Mouse (Mus musculus): ENCODE data around the gene Foxred2. TPM values are rescaled to one million over a fixed set of nuclear protein-coding genes. Genes with fewer than 3 reads are reported as not detected.

Foxred2 gene
- under 1 TPM; 0.44 to 0.57 TPM for total RNA-seq (2021)

- intact Hi-C loops (cut with DNase I): no loop called here
- peak; percentile 66 to 67 for DNase-seq
These were observed at the start of gene Foxred2 for GRCm38 (mm10) chr15:77956404-77956901. TSS of gene Foxred2 (minus strand) at chr15:77956722.

- DNase-seq: peak in 1 of 2 experiments; percentile 3
- intact Hi-C loops (cut with DNase I): no loop called here
These were observed 47.4 kb upstream of the Foxred2 start for GRCm38 (mm10) chr15:78003929-78004328.

GRCm38 (mm10) chr15:78001400-78001799 lies 44.9 kb upstream of the Foxred2 start:
- no peak for DNase-seq
- intact Hi-C loops (cut with DNase I): no loop called here

- no peak for DNase-seq
- intact Hi-C loops (cut with DNase I): no loop called here
These were observed 32.0 kb upstream of the Foxred2 start for GRCm38 (mm10) chr15:77988541-77988940.

- intact Hi-C loops (cut with DNase I): no loop called here
- no peak for DNase-seq
These were observed 26.9 kb upstream of the Foxred2 start for GRCm38 (mm10) chr15:77983391-77983790.

GRCm38 (mm10) chr15:77982195-77982939 lies 25.8 kb upstream of the Foxred2 start:
- intact Hi-C loops (cut with DNase I): no loop called here

GRCm38 (mm10) chr15:77981181-77981680 lies 24.7 kb upstream of the Foxred2 start:
- intact Hi-C loops (cut with DNase I): no loop called here
- no peak for DNase-seq

More at GRCm38 (mm10) chr15:77982195-77982939, 25.8 kb upstream of the Foxred2 start:
- DNase-seq: peak in 1 of 2 experiments; percentile 22

- DNase-seq: no peak
- intact Hi-C loops (cut with DNase I): no loop called here
These were observed 22.9 kb upstream of the Foxred2 start for GRCm38 (mm10) chr15:77979427-77979865.

GRCm38 (mm10) chr15:77977663-77978062 lies 21.1 kb upstream of the Foxred2 start:
- intact Hi-C loops (cut with DNase I): no loop called here
- no peak for DNase-seq

GRCm38 (mm10) chr15:77974165-77974841 lies 17.8 kb upstream of the Foxred2 start:
- intact Hi-C loops (cut with DNase I): no loop called here
- no peak for DNase-seq

- intact Hi-C loops (cut with DNase I): loop anchor here (2.0 kb wide), 1 partner anchor 36 kb away; no protein-coding TSS in a partner anchor
- peak; percentile 97 to 98 for DNase-seq
These were observed 14.2 kb upstream of the Foxred2 start, which contains the start of gene Eif3d for GRCm38 (mm10) chr15:77970470-77971292. TSS of gene Eif3d (minus strand) at chr15:77970813.

- intact Hi-C loops (cut with DNase I): loop anchor here (2.0 kb wide), 1 partner anchor 35 kb away; no protein-coding TSS in a partner anchor
- DNase-seq: no peak
These were observed 13.5 kb upstream of the Foxred2 start for GRCm38 (mm10) chr15:77969940-77970469.

GRCm38 (mm10) chr15:77965117-77965528 lies 8.6 kb upstream of the Foxred2 start:
- intact Hi-C loops (cut with DNase I): no loop called here
- no peak for DNase-seq

GRCm38 (mm10) chr15:77962447-77962846 lies 5.9 kb upstream of the Foxred2 start:
- no peak for DNase-seq
- intact Hi-C loops (cut with DNase I): no loop called here

GRCm38 (mm10) chr15:77960693-77961092 lies 4.2 kb upstream of the Foxred2 start:
- DNase-seq: no peak
- intact Hi-C loops (cut with DNase I): no loop called here

- no peak for DNase-seq
- intact Hi-C loops (cut with DNase I): no loop called here
These were observed 1.5 kb upstream of the Foxred2 start for GRCm38 (mm10) chr15:77958071-77958470.

- no peak for DNase-seq
- intact Hi-C loops (cut with DNase I): no loop called here
These were observed 1.1 kb upstream of the Foxred2 start for GRCm38 (mm10) chr15:77957625-77958024.

- intact Hi-C loops (cut with DNase I): no loop called here
- no peak for DNase-seq
These were observed 800 bp downstream of the Foxred2 start for GRCm38 (mm10) chr15:77955440-77956403.

GRCm38 (mm10) chr15:77954362-77954761 lies 2.2 kb downstream of the Foxred2 start:
- intact Hi-C loops (cut with DNase I): no loop called here
- no peak for DNase-seq

Data from heart, postnatal 36 days (tissue).